Mouse (Mus musculus) kidney, postnatal 0 days (tissue): ENCODE data around the gene Tmcc3. TPM values are rescaled to one million over a fixed set of nuclear protein-coding genes. Genes with fewer than 3 reads are reported as not detected.

ENCODE experiments used
- ATAC-seq: fragments of 200-750 bp; cut with Nextera tagmentation; replicated peaks from 2 replicates; pipeline ENCODE4 v1.8.0; 2017; ENCODE audit warnings: low read depth, moderate number of reproducible peaks, moderate TSS enrichment, moderate library complexity; ENCODE audit not compliant: low FRiP score
- DNase-seq: peaks from one replicate; pipeline ENCODE4 v3.0.0-alpha.2; 2016; ENCODE audit warnings: low spot score
- H3K27ac ChIP-seq: fragments of 300-500 bp; sonication (generic); 2 replicates; pipeline ENCODE4 v1.5.1; 2014; ENCODE audit warnings: mild to moderate bottlenecking
- H3K27me3 ChIP-seq: fragments of 300-500 bp; sonication (generic); 2 replicates; pipeline ENCODE4 v1.6.1; 2014; ENCODE audit warnings: low read length, mixed read lengths; ENCODE audit not compliant: insufficient read depth
- H3K36me3 ChIP-seq: fragments of 300-500 bp; sonication (generic); 2 replicates; pipeline ENCODE4 v1.6.1; 2014; ENCODE audit warnings: low read length, mixed read lengths; ENCODE audit not compliant: insufficient read depth
- H3K4me1 ChIP-seq: fragments of 300-500 bp; sonication (generic); replicated peaks from 2 replicates; pipeline ENCODE4 v1.6.1; 2014; ENCODE audit warnings: antibody characterized with exemption, low read length, mixed read lengths; ENCODE audit not compliant: insufficient read depth
- H3K4me2 ChIP-seq: fragments of 300-500 bp; sonication (generic); 2 replicates; pipeline ENCODE4 v1.6.1; 2014; ENCODE audit warnings: mild to moderate bottlenecking, low read length, moderate library complexity, mixed read lengths
- H3K4me3 ChIP-seq: fragments of 300-500 bp; sonication (generic); replicated peaks from 2 replicates; pipeline ENCODE4 v1.5.1; 2014; ENCODE audit warnings: low read depth, low read length
- H3K9ac ChIP-seq: fragments of 300-500 bp; sonication (generic); 2 replicates; pipeline ENCODE4 v1.6.1; 2014; ENCODE audit warnings: low read depth, low read length
- H3K9me3 ChIP-seq: fragments of 300-500 bp; sonication (generic); replicated peaks from 2 replicates; pipeline ENCODE4 v1.6.1; 2016; ENCODE audit warnings: low read length, inconsistent platforms, mixed read lengths
- CTCF ChIP-seq: IDR thresholded peaks from 2 replicates; pipeline ENCODE4 v1.5.1; 2016; ENCODE audit warnings: antibody characterized with exemption, low read depth, mild to moderate bottlenecking, moderate library complexity
- WGBS: fragments of 180-500 bp; shearing (Covaris S2); extraction: QIAGEN DNeasy Blood & Tissue Kit; methylation state at CpG from one replicate; pipeline ENCODE4 v1.1.7; 2014; 5-methylcytosine and 5-hydroxymethylcytosine counted together
- polyA plus RNA-seq: library from polyadenylated mRNA; unstranded; fragments of >200 nt; fragmentation: Nextera tagmentation; extraction: Ambion mirVana; gene quantifications from 2 replicates; pipeline ENCODE4 v1.2.1, GENCODE M21; 2015

Gene Tmcc3
- polyA plus RNA-seq, 1 experiment from 2014 or later: 7.9 TPM

- no peaks in the 10 kb centered on the region for H3K27me3 ChIP-seq
- no peak overlapping the region for H3K4me2 ChIP-seq
- H3K9me3 ChIP-seq: no peaks in the 10 kb centered on the region
- no peaks in the 10 kb centered on the region for H3K36me3 ChIP-seq
- WGBS: 82% methylated on average over 8 of the region's 8 CpGs
- ATAC-seq (no peak), DNase-seq (no peak)
- no peak overlapping the region for H3K9ac ChIP-seq
- no peak for TF ChIP-seq CTCF
- H3K27ac ChIP-seq: no peak overlapping the region
- H3K4me3 ChIP-seq: no peak overlapping the region
- H3K4me1 ChIP-seq: no peaks in the 10 kb centered on the region
Observed at GRCm38 (mm10) chr10:94282179-94282578, 29.6 kb upstream of the Tmcc3 start.

- 86% methylated on average over 7 of the region's 7 CpGs for WGBS
- H3K4me3 ChIP-seq: no peak overlapping the region
- H3K9me3 ChIP-seq: no peaks in the 10 kb centered on the region
- H3K27ac ChIP-seq: no peak overlapping the region
- no peaks in the 10 kb centered on the region for H3K4me1 ChIP-seq
- H3K4me2 ChIP-seq: no peak overlapping the region
- H3K36me3 ChIP-seq: no peaks in the 10 kb centered on the region
- no peak overlapping the region for H3K9ac ChIP-seq
- ATAC-seq (no peak), DNase-seq (no peak)
- no peaks in the 10 kb centered on the region for H3K27me3 ChIP-seq
- no peak for TF ChIP-seq CTCF
Observed at GRCm38 (mm10) chr10:94282797-94283196, 29.0 kb upstream of the Tmcc3 start.

GRCm38 (mm10) chr10:94294437-94294836, 17.3 kb upstream of the Tmcc3 start:
- no peak for ATAC-seq
- no peak overlapping the region for H3K4me3 ChIP-seq
- 90% methylated on average over 5 of the region's 5 CpGs for WGBS
- H3K27me3 ChIP-seq: no peaks in the 10 kb centered on the region
- H3K27ac ChIP-seq: no peak overlapping the region
- TF ChIP-seq CTCF: no peak
- no peak overlapping the region for H3K9ac ChIP-seq
- DNase-seq: no peak
- no peaks in the 10 kb centered on the region for H3K36me3 ChIP-seq
- H3K9me3 ChIP-seq: no peaks in the 10 kb centered on the region
- no peaks in the 10 kb centered on the region for H3K4me1 ChIP-seq
- no peak overlapping the region for H3K4me2 ChIP-seq

DNA sequence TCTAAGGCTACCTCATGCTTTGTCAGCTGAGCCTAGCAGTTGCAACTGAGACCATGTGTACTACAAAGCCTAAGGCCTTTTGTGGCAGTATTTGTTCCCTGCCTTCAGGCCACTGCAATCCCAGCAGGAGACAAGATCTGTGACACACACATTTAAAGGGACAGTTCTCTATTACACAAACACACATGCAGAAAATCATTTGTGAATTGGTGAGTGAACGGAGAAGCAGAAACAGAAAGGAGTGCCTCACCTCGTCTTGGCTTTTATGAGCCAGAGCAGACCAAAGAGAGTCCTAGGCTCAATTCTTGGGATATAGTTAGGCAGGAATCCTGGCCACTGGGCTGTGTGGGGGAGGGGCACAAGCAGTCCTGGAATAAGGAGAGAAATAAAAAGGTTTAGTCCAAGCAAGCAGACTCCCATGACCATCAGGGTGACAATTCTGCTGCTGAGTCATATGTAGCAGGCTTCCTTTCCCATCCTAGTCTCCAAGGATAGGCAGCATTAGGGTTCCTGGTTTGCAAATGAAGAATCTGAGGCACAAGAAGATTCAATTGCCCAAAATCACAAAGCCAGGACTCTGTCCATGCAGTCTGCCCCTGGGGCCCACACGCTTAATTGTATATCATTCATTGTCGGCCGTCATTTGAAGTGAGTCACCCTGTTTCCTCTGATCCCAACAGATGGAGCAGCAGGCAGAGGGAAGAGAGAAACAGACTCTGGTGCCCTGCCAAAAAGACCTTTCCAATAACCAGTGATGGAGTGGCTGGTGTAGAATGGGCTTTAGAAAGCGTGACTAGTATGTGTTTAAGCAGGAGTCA, 16.6 kb upstream of the Tmcc3 start:
- TF ChIP-seq CTCF: no peak
- 42% methylated on average over 6 of the region's 6 CpGs for WGBS
- DNase-seq: no peak

GRCm38 (mm10) chr10:94295923-94296605, 15.7 kb upstream of the Tmcc3 start:
- Histone ChIP-seq H3K9me3 (no peaks in the 10 kb centered on the region), H3K36me3 (no peaks in the 10 kb centered on the region), H3K4me1 (no peaks in the 10 kb centered on the region), H3K27ac (no peak overlapping the region), H3K9ac (no peak overlapping the region), H3K4me2 (no peak overlapping the region), H3K27me3 (no peaks in the 10 kb centered on the region), H3K4me3 (no peak overlapping the region)
- ATAC-seq: no peak
- DNase-seq: no peak
- no peak for TF ChIP-seq CTCF
- 84% methylated on average over 5 of the region's 5 CpGs for WGBS

More for the DNA sequence above, 16.6 kb upstream of the Tmcc3 start:
- no peaks in the 10 kb centered on the region for H3K27me3 ChIP-seq
- H3K4me3 ChIP-seq: no peak overlapping the region
- no peaks in the 10 kb centered on the region for H3K4me1 ChIP-seq
- no peaks in the 10 kb centered on the region for H3K36me3 ChIP-seq
- no peaks in the 10 kb centered on the region for H3K9me3 ChIP-seq
- no peak overlapping the region for H3K4me2 ChIP-seq
- H3K9ac ChIP-seq: no peak overlapping the region
- no peak for ATAC-seq
- H3K27ac ChIP-seq: no peak overlapping the region

DNA sequence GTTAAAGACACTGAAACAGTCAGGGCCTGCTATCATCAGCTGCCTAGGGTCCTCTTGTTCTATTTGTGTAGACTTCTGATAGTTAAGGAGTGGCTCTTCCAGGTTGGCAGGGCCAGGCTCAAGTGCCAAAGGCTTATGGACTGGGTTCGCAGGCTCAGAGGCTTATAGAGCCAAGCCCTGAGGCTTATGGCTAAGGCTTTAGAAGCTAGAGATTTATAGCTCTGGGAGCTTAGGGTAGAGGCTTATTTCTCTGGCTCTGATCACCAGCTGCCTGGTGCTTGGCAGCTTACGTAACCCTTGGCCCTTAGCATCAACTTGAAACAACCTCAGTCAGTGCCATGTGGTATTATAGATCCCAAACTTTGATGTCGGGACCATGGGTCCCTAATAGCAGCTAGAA, 13.3 kb upstream of the Tmcc3 start, which contains the start of gene Gm4792:
Gene Gm4792 (minus strand): TSS at position 233 of the 400 bp plus-strand sequence.
- ATAC-seq: no peak
- TF ChIP-seq CTCF: no peak
- Histone ChIP-seq H3K27me3 (no peaks in the 10 kb centered on the region), H3K9ac (no peak within 1 kb of the TSS), H3K36me3 (no peaks in the 10 kb centered on the region), H3K9me3 (no peaks in the 10 kb centered on the region), H3K4me2 (no peak within 1 kb of the TSS), H3K4me3 (no peak within 1 kb of the TSS), H3K27ac (no peak within 1 kb of the TSS), H3K4me1 (no peaks in the 10 kb centered on the region)
- DNase-seq: no peak
- 59% methylated on average over 3 of the region's 3 CpGs for WGBS
